Mouse (Mus musculus) granulocyte monocyte progenitor cell, adult 5-6 weeks (primary cell): ENCODE measurements at regions not wholly inside any gene's neighbourhood (a gene's known extent, or its start where the extent isn't known, plus 50 kb on each side); places are given as distances from the start of the nearest gene placed in this dataset.
A peak's percentile ranks its signal among the peaks of the same experiment; 100 is the strongest.

Source experiments
- ATAC-seq: replicated peaks from 2 replicates; pipeline ENCODE4 v1.8.0; 2016; ENCODE audit warnings: mild to moderate bottlenecking, moderate TSS enrichment, inconsistent platforms; ENCODE audit not compliant: poor library complexity, severe bottlenecking

- ATAC-seq: no peak
These were observed 86.2 kb upstream of the Slc25a26 start for GRCm38 (mm10) chr6:94413987-94414360.

GRCm38 (mm10) chr6:94413297-94413986 is 86.7 kb upstream of the Slc25a26 start:
- no peak for ATAC-seq

GRCm38 (mm10) chr6:94412341-94412740 is 87.8 kb upstream of the Slc25a26 start:
- ATAC-seq: no peak

- no peak for ATAC-seq
These were observed 89.7 kb upstream of the Slc25a26 start for GRCm38 (mm10) chr6:94410480-94410879.

- ATAC-seq: no peak
These were observed 91.1 kb upstream of the Slc25a26 start for GRCm38 (mm10) chr6:94408996-94409395.

GRCm38 (mm10) chr6:94407751-94408150 is 92.4 kb upstream of the Slc25a26 start:
- no peak for ATAC-seq

- no peak for ATAC-seq
These were observed 94.6 kb upstream of the Slc25a26 start for GRCm38 (mm10) chr6:94405371-94406076.

- no peak for ATAC-seq
These were observed 98.3 kb upstream of the Slc25a26 start for GRCm38 (mm10) chr6:94401617-94402481.

GRCm38 (mm10) chr6:94401061-94401591 is 99.0 kb upstream of the Slc25a26 start:
- no peak for ATAC-seq

- ATAC-seq: peak; percentile 63
These were observed 99.6 kb upstream of the Slc25a26 start for GRCm38 (mm10) chr6:94400471-94401051.

GRCm38 (mm10) chr6:94391134-94391533 is 107.4 kb upstream of the Magi1 start:
- no peak for ATAC-seq

- ATAC-seq: no peak
These were observed 106.7 kb upstream of the Magi1 start for GRCm38 (mm10) chr6:94390403-94390802.

GRCm38 (mm10) chr6:94389716-94390115 is 106.0 kb upstream of the Magi1 start:
- ATAC-seq: no peak

GRCm38 (mm10) chr6:94387648-94388047 is 103.9 kb upstream of the Magi1 start:
- ATAC-seq: no peak

GRCm38 (mm10) chr6:94385531-94385930 is 101.8 kb upstream of the Magi1 start:
- ATAC-seq: no peak

GRCm38 (mm10) chr6:94369991-94370390 is 86.3 kb upstream of the Magi1 start:
- no peak for ATAC-seq

- no peak for ATAC-seq
These were observed 80.2 kb upstream of the Magi1 start for GRCm38 (mm10) chr6:94363951-94364350.

GRCm38 (mm10) chr6:94362626-94363025 is 78.9 kb upstream of the Magi1 start:
- no peak for ATAC-seq

GRCm38 (mm10) chr6:94357568-94357967 is 73.9 kb upstream of the Magi1 start:
- ATAC-seq: no peak

GRCm38 (mm10) chr6:94354451-94355095 is 70.9 kb upstream of the Magi1 start:
- ATAC-seq: no peak
